Mouse (Mus musculus): ENCODE data around the gene Ppp1r27. TPM values are rescaled to one million over a fixed set of nuclear protein-coding genes. Genes with fewer than 3 reads are reported as not detected.

Ppp1r27 gene
- polyA plus RNA-seq (2012; ENCODE audit: low replicate concordance), result not detected in 2 replicates

DNA sequence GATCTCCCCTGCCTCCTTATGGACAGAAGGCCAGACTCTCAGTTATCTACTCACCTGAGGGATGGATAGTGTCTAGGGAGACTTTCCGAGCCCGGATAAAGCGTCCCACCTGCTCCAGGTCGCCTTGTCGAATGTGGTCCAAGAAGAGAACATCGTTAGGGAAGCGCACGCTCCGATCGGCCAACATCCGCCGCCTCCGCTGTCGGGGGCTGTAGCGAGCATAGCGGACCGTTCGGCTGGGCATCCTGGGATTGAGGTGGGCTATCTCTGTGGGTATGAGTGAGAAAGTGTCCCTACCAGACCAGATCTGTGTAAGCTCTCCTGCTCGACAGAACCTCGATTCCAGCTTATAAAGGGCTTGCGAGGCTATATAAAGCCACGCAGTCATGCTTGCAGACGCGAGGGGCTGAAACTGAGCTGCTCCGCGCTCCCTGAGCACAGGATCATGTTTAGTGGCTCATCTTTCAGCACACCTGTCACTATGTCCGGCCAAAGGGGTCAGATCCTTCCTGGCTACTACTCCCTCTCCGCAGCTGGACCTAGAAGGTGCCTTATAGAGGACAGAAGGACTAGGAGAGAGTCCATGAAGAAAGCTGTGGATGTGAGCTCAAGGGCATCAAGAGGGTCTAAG, at the start of gene Ppp1r27:
Gene Ppp1r27, minus strand, starts transcription at position 323 of the 631 bp plus-strand sequence.

DNA sequence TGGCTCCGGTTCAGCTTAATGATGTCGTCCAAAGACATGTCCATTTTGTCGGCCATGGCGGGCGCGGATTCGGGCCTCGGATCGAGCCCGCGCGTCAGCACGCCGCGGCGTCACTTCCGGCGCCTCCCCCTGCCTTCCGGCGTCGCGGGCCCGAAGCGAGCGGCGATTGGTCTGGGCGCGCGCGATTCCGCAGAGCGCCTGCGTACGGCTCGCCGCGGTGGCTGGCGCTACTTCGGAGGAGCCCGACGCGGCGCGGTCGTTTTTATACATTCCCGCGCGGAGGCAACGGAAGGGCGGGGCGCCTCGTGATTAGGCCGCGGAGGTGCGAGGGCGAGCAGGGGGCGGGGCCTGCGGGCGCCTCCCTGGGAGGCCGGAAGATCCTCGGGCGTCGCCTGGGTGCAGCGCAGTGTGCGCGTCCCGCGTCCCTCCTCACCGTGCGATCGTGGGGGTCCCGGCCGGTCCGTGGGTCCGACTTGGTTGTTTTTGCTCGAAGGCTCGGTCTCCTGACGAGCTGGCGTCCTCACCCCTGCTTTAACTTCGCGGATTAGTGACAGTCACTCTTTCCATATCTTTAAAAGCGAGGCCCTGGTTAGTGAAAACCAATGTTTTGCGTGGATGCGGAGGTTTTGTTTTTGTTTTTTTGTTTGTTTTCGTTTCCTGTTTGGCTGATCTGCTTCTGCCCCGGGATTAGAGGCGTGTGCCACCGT, 47.5 kb upstream of the Ppp1r27 start, which contains the start of the genes Alyref and Anapc11:
Gene Alyref, minus strand, starts transcription at position 83 of the 707 bp plus-strand sequence.
Gene Anapc11, plus strand, starts transcription at position 139 of the 707 bp plus-strand sequence.

DNA sequence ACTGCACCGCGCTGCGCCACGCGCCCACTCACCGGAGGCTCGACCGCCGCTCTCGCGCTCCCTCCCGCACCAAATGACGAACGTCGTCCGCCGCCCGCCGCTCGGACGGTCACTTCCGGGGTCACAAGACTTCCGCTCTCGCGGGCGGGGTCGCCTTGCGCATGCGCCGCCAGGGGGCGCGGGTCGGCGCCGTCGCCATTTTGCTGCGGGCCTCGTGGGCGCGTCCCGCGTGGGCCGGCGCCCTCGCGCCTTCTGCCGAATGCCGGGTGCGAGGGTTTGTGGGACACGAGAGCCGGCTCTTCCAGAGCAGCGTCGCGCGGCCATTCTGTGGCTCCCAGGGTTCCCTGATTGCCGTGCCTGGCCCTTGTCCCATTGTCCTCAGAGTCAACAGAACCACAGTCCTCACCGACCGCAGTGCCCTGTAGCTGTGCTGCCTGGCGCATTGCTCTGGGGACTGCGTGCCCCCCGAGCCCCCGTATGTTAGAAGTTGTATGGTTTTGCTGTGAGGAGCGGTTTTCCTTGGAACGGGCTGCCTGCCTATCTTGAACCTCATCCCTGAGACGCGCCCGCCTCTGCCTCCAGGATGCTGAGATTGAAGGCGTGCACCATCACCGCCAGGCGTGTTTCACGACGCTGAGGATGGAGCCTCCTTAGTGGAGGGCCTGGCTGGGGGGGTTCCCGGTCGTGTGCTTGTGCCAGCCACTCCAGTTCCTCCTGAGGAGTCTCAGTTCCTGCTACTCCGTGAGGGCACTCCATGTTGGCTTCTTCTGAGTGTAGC, 30.7 kb upstream of the Ppp1r27 start, which contains the start of gene Arhgdia:
Gene Arhgdia, minus strand, starts transcription at position 135 of the 778 bp plus-strand sequence.

DNA sequence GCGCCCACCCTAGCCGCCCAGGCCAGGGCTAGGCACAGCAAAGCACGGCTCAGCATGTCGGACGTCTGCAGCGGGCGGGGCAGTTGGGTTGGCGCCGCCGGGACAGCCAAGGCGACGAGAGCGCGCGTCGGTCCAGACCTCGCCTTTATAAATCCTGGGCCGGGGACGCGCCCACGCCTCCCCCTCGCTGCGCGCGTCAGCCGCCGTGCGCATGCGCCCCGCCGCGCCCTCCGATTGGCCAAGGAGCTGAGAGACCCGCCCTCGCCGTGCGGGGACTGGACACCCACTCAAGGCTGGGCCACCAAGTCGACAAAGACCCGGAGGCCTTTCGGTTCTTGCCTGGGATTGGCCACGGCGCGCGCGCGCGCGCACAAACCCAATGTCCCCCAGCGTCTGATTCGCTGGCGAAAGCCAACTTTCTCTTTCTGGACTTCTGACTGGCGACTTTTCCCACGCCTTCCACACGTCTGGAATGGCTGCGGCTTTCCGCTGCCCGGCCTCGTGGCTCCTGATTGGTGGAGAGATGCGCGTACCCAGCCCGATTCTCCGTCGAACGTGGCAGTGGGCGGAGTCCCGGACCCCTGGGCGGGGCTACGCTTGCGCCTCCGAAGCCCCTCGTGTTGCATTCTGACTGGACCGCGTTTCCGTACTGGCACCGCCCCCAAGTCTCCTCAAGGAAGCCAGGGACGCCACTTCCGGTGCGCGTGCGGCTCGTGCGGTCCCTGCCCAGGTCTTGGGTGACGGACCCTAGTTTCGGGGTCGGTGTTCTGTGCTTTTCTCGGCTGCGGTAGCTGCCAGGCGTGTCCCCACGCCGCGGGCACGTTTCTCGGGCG, 22.0 kb upstream of the Ppp1r27 start, which contains the start of gene P4hb:
Gene P4hb, minus strand, starts transcription at position 502 of the 833 bp plus-strand sequence.

DNA sequence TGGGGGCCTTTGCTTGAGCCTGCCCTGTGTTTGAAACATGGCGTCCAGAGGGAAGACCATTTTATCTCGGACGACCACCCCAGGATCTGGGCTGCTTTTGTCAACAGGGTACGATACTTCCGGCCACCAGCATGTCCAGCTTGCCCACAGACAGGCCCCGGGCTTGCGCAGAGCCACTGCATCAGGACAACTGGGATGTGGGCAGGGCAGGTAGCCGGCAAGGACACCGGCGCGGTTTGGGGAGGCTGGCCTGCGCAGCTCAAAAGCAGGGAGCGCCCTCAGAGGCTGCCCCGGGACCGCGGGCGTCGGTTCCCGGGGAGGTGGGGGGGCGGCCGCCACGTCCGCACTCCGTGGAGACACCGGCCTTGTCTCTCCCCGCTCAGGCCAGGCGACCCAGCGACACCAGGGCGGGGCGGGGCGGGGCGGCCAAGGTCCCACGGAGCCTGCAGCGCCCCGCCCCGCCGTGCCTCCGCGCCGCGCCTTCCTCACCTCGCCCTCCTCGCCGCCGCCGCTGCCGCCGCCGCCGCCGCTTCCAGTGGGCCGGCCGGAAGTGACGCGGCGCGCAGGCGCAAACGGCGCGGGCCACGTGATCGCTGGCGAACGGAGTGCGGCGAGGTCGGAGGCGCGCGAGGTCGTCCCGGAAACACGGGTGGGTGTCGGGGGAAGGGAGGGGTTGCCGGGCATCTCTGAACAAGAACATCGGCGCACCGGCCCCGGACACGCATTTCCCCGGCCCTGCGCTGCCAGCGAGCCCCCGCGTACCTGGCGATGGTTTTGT, 1.6 kb downstream of the Ppp1r27 start, which contains the start of gene Mcrip1:
Gene Mcrip1, minus strand, starts transcription at position 560 of the 778 bp plus-strand sequence.

DNA sequence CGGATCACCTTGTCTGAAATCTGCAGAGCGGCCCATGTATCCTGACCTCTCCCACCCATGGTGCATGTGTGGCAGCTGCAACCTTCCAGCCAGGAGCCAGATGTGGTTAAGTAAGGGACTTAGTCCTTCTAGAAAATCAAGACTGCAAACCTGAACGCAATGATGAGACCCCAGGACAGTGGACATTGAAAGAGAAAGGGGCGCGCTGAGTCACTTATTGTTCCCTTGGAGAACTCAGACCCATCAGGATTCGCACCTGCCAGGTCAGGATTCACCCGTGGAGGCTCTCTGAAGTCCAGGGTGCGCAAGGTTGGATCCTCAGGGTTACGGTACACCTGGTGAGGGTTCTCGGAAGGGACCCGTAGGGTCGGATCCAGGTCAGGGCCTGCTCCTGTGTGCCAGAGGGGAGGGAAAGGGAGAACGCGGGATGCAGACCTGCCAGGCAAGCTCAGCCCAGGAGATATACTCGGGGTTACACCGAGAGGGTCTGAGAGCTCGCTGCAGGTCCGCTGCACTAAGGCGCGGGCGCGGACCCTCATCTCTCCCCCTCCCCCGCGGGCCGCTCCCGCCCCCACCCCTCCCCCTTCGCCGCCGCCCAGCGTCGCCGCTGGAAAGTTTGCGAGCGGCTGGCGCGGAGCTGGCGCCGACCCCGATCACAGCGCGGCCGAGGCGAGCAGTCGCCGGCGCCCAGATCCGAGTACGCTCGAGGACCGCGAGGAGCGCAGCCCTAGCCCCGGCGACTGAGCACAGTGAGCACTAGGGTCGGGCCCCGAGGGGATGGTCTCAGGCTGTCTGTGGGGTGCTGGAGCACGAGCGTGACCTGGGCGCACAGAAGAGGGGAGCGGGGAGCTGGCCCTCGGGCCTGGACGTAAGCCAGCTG, 20.6 kb downstream of the Ppp1r27 start, which contains the start of gene Gcgr:
Gene Gcgr, plus strand, starts transcription at position 615 of the 880 bp plus-strand sequence.

Other genes starting within 250 kb of the Ppp1r27 start
- gene Actg1, start 202.6 kb downstream of the Ppp1r27 start, polyA plus RNA-seq (2012; ENCODE audit: low replicate concordance), result 867 and 988 TPM in 2 replicates
- gene Fscn2, start 189.6 kb downstream of the Ppp1r27 start, polyA plus RNA-seq (2012; ENCODE audit: low replicate concordance), result 0.08 TPM in 1 of 2 replicates, not detected in the other
- gene Faap100, start 172.4 kb downstream of the Ppp1r27 start, polyA plus RNA-seq (2012; ENCODE audit: low replicate concordance), result 21.3 and 34.2 TPM in 2 replicates
- gene Nploc4, start 113.4 kb downstream of the Ppp1r27 start, polyA plus RNA-seq (2012; ENCODE audit: low replicate concordance), result 61.4 and 65.9 TPM in 2 replicates
- gene Tspan10, start 108.5 kb downstream of the Ppp1r27 start, polyA plus RNA-seq (2012; ENCODE audit: low replicate concordance), result 0.07 TPM in 1 of 2 replicates, not detected in the other
- 0.13 and 0.58 TPM in 2 replicates for gene Pde6g, start 97.6 kb downstream of the Ppp1r27 start, polyA plus RNA-seq (2012; ENCODE audit: low replicate concordance)
- 10.5 and 12.8 TPM in 2 replicates for gene Oxld1, start 93.1 kb downstream of the Ppp1r27 start, polyA plus RNA-seq (2012; ENCODE audit: low replicate concordance)
- gene Ccdc137, start 93.0 kb downstream of the Ppp1r27 start, polyA plus RNA-seq (2012; ENCODE audit: low replicate concordance), result 20.5 and 30.8 TPM in 2 replicates
- 27.3 and 31.8 TPM in 2 replicates for gene Arl16, start 83.5 kb downstream of the Ppp1r27 start, polyA plus RNA-seq (2012; ENCODE audit: low replicate concordance)
- gene Mrpl12, start 66.5 kb downstream of the Ppp1r27 start, polyA plus RNA-seq (2012; ENCODE audit: low replicate concordance), result 130 and 185 TPM in 2 replicates
- gene Slc25a10, start 59.3 kb downstream of the Ppp1r27 start, polyA plus RNA-seq (2012; ENCODE audit: low replicate concordance), result 27.5 and 43.7 TPM in 2 replicates
- gene Gcgr, start 20.4 kb downstream of the Ppp1r27 start, polyA plus RNA-seq (2012; ENCODE audit: low replicate concordance), result not detected in 2 replicates
- gene Mcrip1, start 1.4 kb downstream of the Ppp1r27 start, polyA plus RNA-seq (2012; ENCODE audit: low replicate concordance), result 130 and 145 TPM in 2 replicates
- gene P4hb, start 22.1 kb upstream of the Ppp1r27 start, polyA plus RNA-seq (2012; ENCODE audit: low replicate concordance), result 322 and 696 TPM in 2 replicates
- gene Arhgdia, start 30.5 kb upstream of the Ppp1r27 start, polyA plus RNA-seq (2012; ENCODE audit: low replicate concordance), result 989 and 1,139 TPM in 2 replicates
- 123 and 133 TPM in 2 replicates for gene Alyref, start 47.2 kb upstream of the Ppp1r27 start, polyA plus RNA-seq (2012; ENCODE audit: low replicate concordance)
- gene Anapc11, start 47.3 kb upstream of the Ppp1r27 start, polyA plus RNA-seq (2012; ENCODE audit: low replicate concordance), result 30.2 and 93.3 TPM in 2 replicates
- 3.7 and 6.2 TPM in 2 replicates for gene Npb, start 57.3 kb upstream of the Ppp1r27 start, polyA plus RNA-seq (2012; ENCODE audit: low replicate concordance)
- gene Pcyt2, start 66.8 kb upstream of the Ppp1r27 start, polyA plus RNA-seq (2012; ENCODE audit: low replicate concordance), result 62.9 and 99.6 TPM in 2 replicates
- 225 and 508 TPM in 2 replicates for gene Sirt7, start 74.1 kb upstream of the Ppp1r27 start, polyA plus RNA-seq (2012; ENCODE audit: low replicate concordance)
- gene Mafg, start 82.5 kb upstream of the Ppp1r27 start, polyA plus RNA-seq (2012; ENCODE audit: low replicate concordance), result 42.4 and 46.3 TPM in 2 replicates
- gene Pycr1, start 92.6 kb upstream of the Ppp1r27 start, polyA plus RNA-seq (2012; ENCODE audit: low replicate concordance), result 1.2 and 1.3 TPM in 2 replicates
- 0.42 and 1.4 TPM in 2 replicates for gene Myadml2, start 97.0 kb upstream of the Ppp1r27 start, polyA plus RNA-seq (2012; ENCODE audit: low replicate concordance)
- not detected in 2 replicates for gene Notum, start 110.0 kb upstream of the Ppp1r27 start, polyA plus RNA-seq (2012; ENCODE audit: low replicate concordance)
- gene Aspscr1, start 121.8 kb upstream of the Ppp1r27 start, polyA plus RNA-seq (2012; ENCODE audit: low replicate concordance), result 214 and 360 TPM in 2 replicates
- 30.9 and 103 TPM in 2 replicates for gene Cenpx, start 162.6 kb upstream of the Ppp1r27 start, polyA plus RNA-seq (2012; ENCODE audit: low replicate concordance)
- 32.9 and 53.7 TPM in 2 replicates for gene Lrrc45, start 162.8 kb upstream of the Ppp1r27 start, polyA plus RNA-seq (2012; ENCODE audit: low replicate concordance)
- gene Rac3, start 170.3 kb upstream of the Ppp1r27 start, polyA plus RNA-seq (2012; ENCODE audit: low replicate concordance), result 5.3 and 8.2 TPM in 2 replicates
- gene Dcxr, start 176.1 kb upstream of the Ppp1r27 start, polyA plus RNA-seq (2012; ENCODE audit: low replicate concordance), result 20.4 and 47.0 TPM in 2 replicates
- gene Cbr2, start 181.0 kb upstream of the Ppp1r27 start, polyA plus RNA-seq (2012; ENCODE audit: low replicate concordance), result 7.5 and 8.2 TPM in 2 replicates
- 196 and 300 TPM in 2 replicates for gene Hmga1b, start 211.7 kb upstream of the Ppp1r27 start, polyA plus RNA-seq (2012; ENCODE audit: low replicate concordance)
- gene Rfng, start 233.1 kb upstream of the Ppp1r27 start, polyA plus RNA-seq (2012; ENCODE audit: low replicate concordance), result 32.8 and 46.1 TPM in 2 replicates
- 27.5 and 29.8 TPM in 2 replicates for gene Gps1, start 233.1 kb upstream of the Ppp1r27 start, polyA plus RNA-seq (2012; ENCODE audit: low replicate concordance)
- 78.0 and 102 TPM in 2 replicates for gene Dus1l, start 245.3 kb upstream of the Ppp1r27 start, polyA plus RNA-seq (2012; ENCODE audit: low replicate concordance)

Measured in hematopoietic multipotent progenitor cell, adult 10-12 weeks (in vitro differentiated cells).